Mouse (Mus musculus) embryonic facial prominence, embryonic 13.5 days (tissue): ENCODE data around the gene Hspa12b. TPM values are rescaled to one million over a fixed set of nuclear protein-coding genes. Genes with fewer than 3 reads are reported as not detected.
"Not testable (repeated sequence)": the region's sequence is repeated elsewhere in the genome, so short reads cannot be mapped to it uniquely, and the experiment has no call there.

Source experiments
- ATAC-seq: fragments of 200-750 bp; cut with Nextera tagmentation; 2 replicates; pipeline ENCODE4 v1.8.0; 2017; ENCODE audit warnings: low read depth; ENCODE audit not compliant: insufficient number of reproducible peaks, insufficient read depth, low FRiP score, low TSS enrichment
- H3K27ac ChIP-seq: fragments of 300-500 bp; sonication (generic); 2 replicates; pipeline ENCODE4 v1.5.1; 2015; ENCODE audit warnings: moderate library complexity, mild to moderate bottlenecking, inconsistent platforms
- H3K27me3 ChIP-seq: fragments of 300-500 bp; sonication (generic); 2 replicates; pipeline ENCODE4 v1.6.1; 2015; ENCODE audit warnings: mild to moderate bottlenecking, inconsistent platforms
- H3K36me3 ChIP-seq: fragments of 300-500 bp; sonication (generic); 2 replicates; pipeline ENCODE4 v1.6.1; 2015; ENCODE audit warnings: mild to moderate bottlenecking, inconsistent platforms
- H3K4me1 ChIP-seq: fragments of 300-500 bp; sonication (generic); 2 replicates; pipeline ENCODE4 v1.6.1; 2015; ENCODE audit warnings: inconsistent platforms
- H3K4me2 ChIP-seq: fragments of 300-500 bp; sonication (generic); 2 replicates; pipeline ENCODE4 v1.6.1; 2015; ENCODE audit warnings: moderate library complexity, mild to moderate bottlenecking, inconsistent platforms
- H3K4me3 ChIP-seq: fragments of 300-500 bp; sonication (generic); 2 replicates; pipeline ENCODE4 v1.5.1; 2015; ENCODE audit warnings: mild to moderate bottlenecking, inconsistent platforms
- H3K9ac ChIP-seq: fragments of 300-500 bp; sonication (generic); 2 replicates; pipeline ENCODE4 v1.6.1; 2015; ENCODE audit warnings: mild to moderate bottlenecking, inconsistent platforms
- H3K9me3 ChIP-seq: fragments of 300-500 bp; sonication (generic); 2 replicates; pipeline ENCODE4 v1.6.1; 2016; ENCODE audit warnings: inconsistent platforms
- WGBS: fragments of 180-500 bp; shearing (Covaris S2); methylation state at CpG from one replicate; pipeline ENCODE4 v1.1.7; 2015; ENCODE audit warnings: mixed read lengths; 5-methylcytosine and 5-hydroxymethylcytosine counted together
- polyA plus RNA-seq: library from polyadenylated mRNA; unstranded; fragments of >200 nt; fragmentation: Nextera tagmentation; extraction: Ambion mirVana; gene quantifications from 2 replicates; pipeline ENCODE4 v1.2.1, GENCODE M21; 2015

Hspa12b gene
- polyA plus RNA-seq, 1 experiment from 2014 or later = 18.2 TPM

DNA sequence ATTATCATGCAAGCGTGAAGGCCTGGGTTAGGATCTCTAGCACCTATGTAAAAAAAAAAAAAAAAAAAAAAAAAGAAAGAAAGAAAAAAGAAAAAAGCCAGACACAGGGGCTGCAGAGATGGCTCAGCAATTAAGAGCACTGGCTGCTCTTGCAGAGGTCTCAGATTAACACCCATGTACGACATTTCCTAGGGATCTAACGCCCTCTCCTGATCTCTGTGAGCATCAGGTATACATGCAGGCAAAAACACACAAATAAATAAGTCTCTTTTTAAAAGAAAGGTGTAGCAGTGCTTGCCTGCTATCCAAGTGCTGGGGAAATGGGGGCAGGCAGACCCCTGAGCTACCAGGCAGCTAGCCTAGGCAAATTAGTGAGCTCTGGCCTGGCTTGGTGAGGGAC lies 25.6 kb upstream of the Hspa12b start:
- H3K9ac ChIP-seq = no peak overlapping the region
- no peak overlapping the region for H3K4me2 ChIP-seq
- H3K4me3 ChIP-seq = no peak overlapping the region
- H3K27me3 ChIP-seq = no peaks in the 10 kb centered on the region
- WGBS = 44% methylated on average over 3 of the region's 3 CpGs
- peaks cover 1% of the 10 kb centered on the region for H3K4me1 ChIP-seq
- no peaks in the 10 kb centered on the region for H3K36me3 ChIP-seq
- H3K27ac ChIP-seq = no peak overlapping the region
- ATAC-seq = no peak
- no peaks in the 10 kb centered on the region for H3K9me3 ChIP-seq

DNA sequence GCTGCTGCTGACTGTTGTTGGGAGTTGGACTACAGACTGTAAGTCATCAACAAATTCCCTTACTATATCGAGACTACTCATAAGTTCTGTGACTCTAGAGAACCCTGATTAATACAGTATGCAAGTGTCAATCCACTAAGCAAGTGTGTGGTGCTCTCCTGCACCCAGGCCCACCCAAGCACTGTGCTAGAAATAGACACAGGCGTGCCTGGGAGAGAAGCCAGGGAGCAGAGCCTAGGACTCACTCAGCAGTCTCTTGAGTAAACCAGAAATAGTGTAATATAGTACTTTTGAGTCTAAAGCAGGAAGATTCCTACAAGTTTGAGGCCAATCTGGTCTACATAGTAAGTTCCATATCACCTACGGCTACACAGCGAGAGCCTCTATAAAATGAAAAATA lies 23.1 kb upstream of the Hspa12b start:
- Histone ChIP-seq H3K4me3 (no peak overlapping the region), H3K27ac (no peak overlapping the region), H3K9ac (no peak overlapping the region), H3K9me3 (no peaks in the 10 kb centered on the region), H3K36me3 (no peaks in the 10 kb centered on the region), H3K27me3 (no peaks in the 10 kb centered on the region), H3K4me1 (no peaks in the 10 kb centered on the region), H3K4me2 (no peak overlapping the region)
- 87% methylated on average over 4 of the region's 4 CpGs for WGBS
- ATAC-seq = no peak

DNA sequence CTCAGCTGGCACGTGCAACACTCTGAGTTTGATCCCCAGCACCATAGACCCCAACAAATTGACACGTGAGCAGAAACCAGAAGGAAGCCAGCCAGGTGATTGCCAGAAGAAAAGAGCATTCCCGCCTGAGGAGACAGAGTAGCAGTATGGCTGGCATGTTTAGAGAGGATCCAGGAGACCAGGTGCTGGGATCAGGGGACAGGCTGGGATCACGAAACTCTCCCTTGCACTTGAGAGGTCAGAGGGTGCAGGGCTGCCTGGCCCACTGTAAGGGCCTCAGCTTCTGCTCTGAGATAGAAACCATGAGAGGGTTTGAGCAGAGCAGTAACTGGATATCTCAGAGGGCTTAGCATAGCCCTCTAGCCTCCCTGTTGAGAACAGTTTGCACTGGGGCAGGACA lies 22.0 kb upstream of the Hspa12b start:
- H3K9me3 ChIP-seq, H3K36me3 ChIP-seq, H3K9ac ChIP-seq, H3K27me3 ChIP-seq, H3K27ac ChIP-seq, H3K4me2 ChIP-seq, H3K4me3 ChIP-seq, ATAC-seq, H3K4me1 ChIP-seq: not testable (repeated sequence)
- WGBS = 73% methylated on average over 4 of the region's 4 CpGs

DNA sequence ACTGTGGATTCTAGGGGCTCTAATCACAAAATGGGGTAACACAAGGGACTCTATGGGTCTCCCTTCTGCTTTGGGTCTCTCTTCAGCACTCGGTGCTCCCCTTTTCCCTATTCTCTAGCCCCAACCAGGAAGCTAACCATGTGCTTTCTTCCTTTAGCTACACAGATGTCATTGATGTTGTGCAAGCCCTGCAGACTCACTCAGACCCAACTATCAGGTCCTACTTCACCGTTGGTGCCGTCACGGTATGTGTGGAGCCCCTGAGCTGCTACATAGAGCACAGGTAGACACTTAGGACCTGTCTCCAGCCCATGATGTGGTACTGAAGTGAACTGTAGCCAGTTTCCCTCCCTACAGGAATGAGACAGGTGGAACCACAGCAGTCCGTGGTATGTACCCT lies 21.1 kb upstream of the Hspa12b start:
- Histone ChIP-seq H3K4me1 (no peaks in the 10 kb centered on the region), H3K27ac (no peak overlapping the region), H3K27me3 (no peaks in the 10 kb centered on the region), H3K4me2 (no peak overlapping the region), H3K36me3 (no peaks in the 10 kb centered on the region), H3K9ac (no peak overlapping the region), H3K4me3 (no peak overlapping the region), H3K9me3 (no peaks in the 10 kb centered on the region)
- 88% methylated on average over 5 of the region's 5 CpGs for WGBS
- ATAC-seq = no peak

DNA sequence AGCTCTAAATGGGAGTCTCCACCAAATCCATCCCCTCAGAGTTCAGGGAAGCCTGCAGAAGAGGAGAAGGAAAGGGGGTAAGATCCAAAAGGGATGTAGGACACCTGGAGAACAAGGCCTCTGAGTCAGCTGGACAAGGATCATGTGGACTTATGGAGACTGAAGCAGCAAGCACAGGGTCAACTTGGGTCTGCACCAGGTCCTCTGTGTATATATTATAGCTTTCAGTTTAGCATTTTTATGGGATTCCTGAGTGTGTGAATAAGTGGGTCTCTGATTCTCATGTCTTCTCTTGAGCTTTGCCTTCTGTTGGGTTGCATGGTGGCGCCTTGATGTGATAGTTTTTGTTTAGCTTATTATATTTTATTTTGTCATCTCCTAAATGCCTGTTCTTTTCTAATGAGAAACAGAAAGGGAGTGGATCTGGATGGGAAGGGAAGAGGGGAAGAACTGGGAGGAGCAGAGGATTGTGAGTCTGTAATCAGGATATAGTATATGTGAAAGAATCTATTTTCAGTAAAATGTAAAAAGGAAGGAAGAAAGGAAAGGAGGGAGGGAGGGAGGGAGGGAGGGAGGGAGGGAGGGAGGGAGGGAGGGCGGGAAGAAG lies 8.0 kb upstream of the Hspa12b start:
- Histone ChIP-seq H3K4me2 (no peak overlapping the region), H3K9me3 (no peaks in the 10 kb centered on the region), H3K27me3 (no peaks in the 10 kb centered on the region), H3K36me3 (no peaks in the 10 kb centered on the region), H3K27ac (no peak overlapping the region), H3K9ac (no peak overlapping the region), H3K4me1 (no peaks in the 10 kb centered on the region), H3K4me3 (no peak overlapping the region)
- no peak for ATAC-seq
- 75% methylated on average over 2 of the region's 2 CpGs for WGBS

DNA sequence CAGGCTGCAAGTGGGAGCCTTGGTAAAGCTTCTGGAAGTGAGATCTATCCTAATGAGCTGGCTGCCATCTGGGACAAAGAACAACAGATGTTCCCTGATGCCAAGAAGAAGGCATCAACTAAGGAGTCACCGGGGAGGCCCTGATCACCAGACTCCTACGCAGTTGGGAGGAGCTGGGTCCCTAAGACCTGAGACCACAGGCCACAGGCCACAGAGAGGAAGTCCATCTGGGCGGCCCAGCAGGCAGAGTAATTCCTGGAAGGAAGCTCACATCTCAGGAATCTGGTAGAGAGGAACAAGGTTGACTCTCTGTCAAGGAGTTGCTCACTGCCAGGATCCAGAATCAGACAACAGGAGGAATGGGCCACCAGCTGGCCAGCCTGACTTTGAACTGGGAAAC lies 2.9 kb upstream of the Hspa12b start:
- H3K9ac ChIP-seq = no peak overlapping the region
- no peak for ATAC-seq
- no peaks in the 10 kb centered on the region for H3K36me3 ChIP-seq
- no peaks in the 10 kb centered on the region for H3K9me3 ChIP-seq
- H3K27ac ChIP-seq = no peak overlapping the region
- H3K4me2 ChIP-seq = no peak overlapping the region
- 77% methylated on average over 3 of the region's 3 CpGs for WGBS
- H3K27me3 ChIP-seq = no peaks in the 10 kb centered on the region
- no peak overlapping the region for H3K4me3 ChIP-seq
- H3K4me1 ChIP-seq = peaks cover 33% of the 10 kb centered on the region

DNA sequence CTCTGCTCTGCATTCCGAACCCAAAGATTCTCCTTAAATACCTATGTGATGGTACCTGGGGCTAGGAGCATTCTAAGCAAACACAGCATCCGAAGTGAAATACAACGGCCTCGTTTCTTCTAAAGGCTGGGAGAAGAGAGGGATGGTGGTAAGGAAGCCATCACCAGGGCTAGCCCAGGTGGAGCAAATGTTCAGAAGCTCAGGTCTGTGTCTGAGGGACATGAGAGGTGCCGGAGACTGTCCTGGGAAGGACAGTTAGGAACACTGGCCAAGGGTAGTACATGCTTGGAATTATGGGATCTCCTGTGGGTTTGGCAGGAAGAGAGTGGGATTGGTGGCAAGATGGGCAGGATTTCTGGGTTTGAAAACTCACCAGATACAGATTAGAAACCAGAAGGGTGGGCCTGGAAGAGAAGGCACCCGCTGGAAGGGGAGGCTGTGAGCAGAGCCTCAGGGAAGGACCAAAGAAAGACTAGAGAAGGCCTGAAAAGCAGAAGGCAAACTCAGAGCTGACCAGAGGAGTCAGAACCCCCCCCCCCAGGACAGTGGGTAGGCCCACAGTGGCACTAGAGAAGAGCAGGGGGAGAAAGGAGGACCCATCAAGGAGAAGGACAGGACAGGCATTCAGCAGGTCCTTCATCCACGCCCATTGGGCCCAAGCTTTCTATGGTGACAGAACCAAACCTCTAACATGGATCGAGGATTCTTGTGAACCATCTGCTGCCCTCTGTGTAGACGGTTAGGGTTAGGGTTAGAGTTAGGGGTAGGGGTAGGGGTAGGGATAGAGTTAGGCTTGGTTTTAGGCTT lies 1.7 kb upstream of the Hspa12b start:
- Histone ChIP-seq H3K4me3 (no peak overlapping the region), H3K27me3 (no peaks in the 10 kb centered on the region), H3K9ac (no peak overlapping the region; the same call in 1 of the 2 replicates), H3K27ac (no peak overlapping the region), H3K4me1 (peaks cover 38% of the 10 kb centered on the region), H3K9me3 (no peaks in the 10 kb centered on the region), H3K4me2 (no peak overlapping the region), H3K36me3 (no peaks in the 10 kb centered on the region)
- ATAC-seq = no peak
- 92% methylated on average over 9 of the region's 9 CpGs for WGBS

DNA sequence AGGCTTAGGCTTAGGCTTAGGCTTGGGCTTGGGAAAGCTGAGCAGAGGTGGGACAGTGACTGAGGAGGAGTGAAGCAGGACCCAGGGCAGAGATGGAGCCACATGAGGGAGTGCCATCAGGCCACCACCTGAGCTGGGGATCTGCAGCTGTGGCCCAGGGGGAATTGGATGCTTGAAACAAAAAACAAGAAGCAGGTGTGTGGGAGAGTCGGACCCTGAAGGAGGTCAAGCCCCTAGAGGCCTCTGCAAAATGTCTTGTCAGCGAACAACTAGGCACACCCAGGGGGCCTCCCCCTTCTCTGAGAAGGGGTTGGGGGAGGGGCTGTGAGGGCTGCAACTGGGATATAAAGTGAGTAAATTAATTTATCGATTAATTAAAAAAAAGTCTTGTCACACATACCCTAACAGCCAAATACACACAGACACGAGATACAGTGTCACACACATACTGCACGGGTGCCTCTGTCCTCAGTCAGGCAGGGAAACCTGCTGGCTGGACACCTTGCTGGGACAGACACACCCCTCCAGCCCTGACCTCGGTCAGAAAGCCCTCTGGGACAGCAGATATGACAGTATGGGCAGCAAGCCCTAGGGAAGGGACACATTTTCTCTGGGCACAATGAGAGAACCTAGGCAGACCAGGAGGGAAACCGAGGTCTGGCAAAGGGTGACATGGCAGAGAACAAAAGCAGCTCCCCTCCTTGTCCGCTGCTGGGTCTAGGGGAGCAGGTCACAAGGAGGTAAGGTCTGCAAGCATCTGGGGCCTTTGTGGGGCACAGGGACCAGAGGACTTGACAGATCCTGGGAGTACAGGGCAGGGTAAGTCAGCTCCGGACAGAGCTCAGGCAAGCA lies 890 bp upstream of the Hspa12b start:
- H3K36me3 ChIP-seq = no peaks in the 10 kb centered on the region
- H3K4me1 ChIP-seq = peaks cover 38% of the 10 kb centered on the region
- H3K27ac ChIP-seq = peak overlapping the region; percentile 91
- no peaks in the 10 kb centered on the region for H3K9me3 ChIP-seq
- no peak for ATAC-seq
- peak overlapping the region; percentile 72 for H3K4me2 ChIP-seq
- H3K4me3 ChIP-seq = peak overlapping the region; percentile 68; the same call in 1 of the 2 replicates
- H3K9ac ChIP-seq = peak overlapping the region; percentile 86
- no peaks in the 10 kb centered on the region for H3K27me3 ChIP-seq
- WGBS = 41% methylated on average over 9 of the region's 9 CpGs

DNA sequence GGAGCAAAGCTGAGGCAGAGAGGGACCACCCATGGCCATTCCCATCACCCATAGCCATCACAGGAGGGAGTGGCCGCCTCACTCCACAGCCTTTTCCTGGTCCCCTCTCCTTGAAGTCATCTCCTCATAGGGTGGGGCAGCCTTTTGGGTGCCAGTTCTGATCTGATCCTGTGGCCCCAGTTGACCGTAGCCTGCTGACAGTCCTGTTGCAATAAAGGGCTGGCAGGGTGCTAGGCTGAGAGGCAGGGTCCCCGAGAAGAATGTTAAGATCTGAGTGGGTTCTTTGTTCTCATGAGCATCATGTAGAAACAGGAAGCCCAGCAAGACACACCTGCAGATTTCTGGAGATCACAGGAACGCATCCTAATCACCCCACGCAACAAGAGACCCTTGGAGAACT lies 1.1 kb downstream of the Hspa12b start:
- H3K4me1 ChIP-seq = peaks cover 46% of the 10 kb centered on the region
- no peaks in the 10 kb centered on the region for H3K27me3 ChIP-seq
- H3K4me2 ChIP-seq = peak overlapping the region; percentile 72
- peak overlapping the region; percentile 68 for H3K4me3 ChIP-seq
- no peaks in the 10 kb centered on the region for H3K9me3 ChIP-seq
- no peak for ATAC-seq
- no peak overlapping the region for H3K27ac ChIP-seq
- 78% methylated on average over 5 of the region's 5 CpGs for WGBS
- H3K9ac ChIP-seq = peak overlapping the region; percentile 86
- no peaks in the 10 kb centered on the region; the same call in 1 of the 2 replicates for H3K36me3 ChIP-seq

DNA sequence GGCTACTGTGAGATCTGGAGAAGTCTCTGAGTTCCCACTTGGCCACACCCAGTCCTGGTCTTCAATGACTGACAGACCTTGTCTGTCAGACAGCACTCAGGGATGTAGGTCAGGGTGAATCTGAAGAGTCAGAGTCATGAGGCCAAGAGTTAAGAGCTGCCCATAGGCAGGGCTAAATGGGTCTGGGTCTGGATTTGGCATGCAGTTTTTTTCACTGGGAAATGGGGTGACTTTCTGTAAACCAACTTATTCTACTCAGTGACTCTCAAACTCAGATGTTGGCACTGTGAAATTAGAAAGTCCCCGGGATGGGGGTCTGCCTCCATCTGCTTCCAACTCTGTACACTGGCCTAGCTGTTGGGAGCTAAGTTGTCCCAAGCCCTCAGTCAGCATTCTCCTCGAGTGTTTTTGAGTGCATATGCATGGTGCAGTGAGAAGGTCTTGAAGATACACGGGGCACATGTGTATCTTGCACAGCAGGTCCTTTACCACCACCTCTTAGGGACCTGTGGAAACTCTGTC lies 1.6 kb downstream of the Hspa12b start:
- Histone ChIP-seq H3K9me3 (no peaks in the 10 kb centered on the region), H3K27ac (no peak overlapping the region), H3K4me3 (peak overlapping the region; percentile 68; the same call in 1 of the 2 replicates), H3K4me2 (peak overlapping the region; percentile 72), H3K9ac (no peak overlapping the region), H3K27me3 (no peaks in the 10 kb centered on the region), H3K36me3 (no peaks in the 10 kb centered on the region; the same call in none of the 2 replicates), H3K4me1 (peaks cover 46% of the 10 kb centered on the region)
- 75% methylated on average over 3 of the region's 3 CpGs for WGBS
- no peak for ATAC-seq

DNA sequence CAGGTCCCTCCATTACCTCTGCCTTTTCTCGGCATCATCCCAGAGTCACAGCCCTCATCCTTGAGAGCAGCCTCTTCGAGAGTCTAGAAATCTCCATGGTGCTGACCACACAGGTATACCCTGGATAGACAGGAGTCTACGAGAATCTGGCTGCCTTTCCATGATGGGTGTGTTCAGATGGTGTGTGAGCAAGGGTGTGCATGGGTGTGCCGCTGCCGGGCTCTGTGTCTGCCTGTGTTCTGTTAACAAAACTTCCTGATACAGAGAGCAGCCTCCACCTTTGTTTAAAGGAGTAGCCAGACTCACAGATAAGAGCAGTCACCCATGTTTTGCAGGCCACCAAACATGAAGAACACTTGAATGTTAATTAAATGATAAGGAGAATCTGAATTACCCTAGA lies 2.8 kb downstream of the Hspa12b start:
- 85% methylated on average over 5 of the region's 5 CpGs for WGBS
- Histone ChIP-seq H3K4me1 (peaks cover 54% of the 10 kb centered on the region), H3K27me3 (no peaks in the 10 kb centered on the region), H3K36me3 (peaks cover 11% of the 10 kb centered on the region), H3K27ac (no peak overlapping the region), H3K9ac (no peak overlapping the region), H3K9me3 (no peaks in the 10 kb centered on the region), H3K4me2 (no peak overlapping the region), H3K4me3 (no peak overlapping the region)
- no peak for ATAC-seq
